Mouse (Mus musculus) E14TG2a.4 (cell line): ENCODE measurements at regions not wholly inside any gene's neighbourhood (a gene's known extent, or its start where the extent isn't known, plus 50 kb on each side); places are given as distances from the start of the nearest gene placed in this dataset.

Experiments used
- H3K27me3 ChIP-seq: 2 replicates; pipeline ENCODE4 v1.6.1; 2014; ENCODE audit warnings: low read length, control low read depth; ENCODE audit not compliant: insufficient read depth
- H3K36me3 ChIP-seq: 2 replicates; pipeline ENCODE4 v1.6.1; 2014; ENCODE audit warnings: low read length, control low read depth; ENCODE audit not compliant: insufficient read depth
- H3K4me1 ChIP-seq: replicated peaks from 2 replicates; pipeline ENCODE4 v1.6.1; 2014; ENCODE audit warnings: low read depth, low read length, control low read depth
- H3K4me3 ChIP-seq: replicated peaks from 2 replicates; pipeline ENCODE4 v1.5.1; 2014; ENCODE audit warnings: mild to moderate bottlenecking, low read length
- H3K9me3 ChIP-seq: 2 replicates; pipeline ENCODE4 v1.6.1; 2014; ENCODE audit warnings: low read length, control low read depth
- CTCF ChIP-seq: conservative IDR thresholded peaks from 2 replicates; pipeline ENCODE4 v1.5.1; 2014; ENCODE audit warnings: low read length
- NANOG ChIP-seq: IDR thresholded peaks from 2 replicates; pipeline ENCODE4 v1.6.1; 2014; ENCODE audit warnings: borderline replicate concordance, low read length, mixed read lengths
- POU5F1 ChIP-seq: IDR thresholded peaks from 2 replicates; pipeline ENCODE4 v1.6.1; 2014; ENCODE audit warnings: low read length, borderline replicate concordance

GRCm38 (mm10) chr4:12516497-12516896 is 344.7 kb upstream of the Fam92a start:
- no peaks in the 10 kb centered on the region for H3K27me3 ChIP-seq
- H3K36me3 ChIP-seq, result no peaks in the 10 kb centered on the region
- TF ChIP-seq NANOG, result no peak
- TF ChIP-seq POU5F1, result no peak
- TF ChIP-seq CTCF, result no peak
- no peaks in the 10 kb centered on the region for H3K4me1 ChIP-seq
- no peaks in the 10 kb centered on the region for H3K9me3 ChIP-seq
- H3K4me3 ChIP-seq, result no peak overlapping the region

DNA sequence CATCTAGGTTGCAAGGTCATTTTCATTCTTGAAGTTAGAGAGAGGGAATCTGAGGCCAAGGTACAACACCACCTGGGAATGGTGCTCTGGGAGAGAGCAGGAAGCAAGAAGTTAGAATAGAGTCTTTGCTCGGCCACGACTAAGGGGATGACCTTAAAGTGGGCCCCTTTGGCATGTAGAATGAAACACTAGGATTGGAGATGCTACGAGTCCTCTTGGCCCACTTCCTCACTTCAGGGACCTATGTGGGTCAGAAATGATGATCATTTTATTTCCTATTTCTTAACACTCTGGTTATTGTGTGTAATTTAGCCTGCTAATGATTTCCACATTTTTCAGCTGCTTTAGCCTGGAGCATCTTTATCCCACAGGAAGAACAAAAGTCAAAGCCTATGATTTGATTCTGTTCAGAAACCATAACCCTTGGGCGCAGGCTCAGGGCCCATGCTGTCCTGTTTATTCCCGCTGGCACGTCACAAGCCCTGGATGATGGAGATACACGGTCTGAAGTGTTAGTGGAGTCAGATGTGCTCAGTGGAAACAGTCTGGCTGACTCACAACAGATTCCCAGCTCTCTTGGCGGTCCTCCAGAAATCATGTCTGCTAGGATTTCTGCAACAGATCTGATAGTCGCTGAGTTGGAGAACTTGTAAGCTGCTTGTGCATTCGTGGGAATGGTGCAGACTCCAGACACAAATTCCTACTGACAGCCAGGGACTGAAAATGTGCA is 340.0 kb upstream of the Fam92a start:
- Histone ChIP-seq H3K36me3 (no peaks in the 10 kb centered on the region), H3K9me3 (no peaks in the 10 kb centered on the region), H3K4me3 (no peak overlapping the region; the same call in 1 of the 2 replicates), H3K27me3 (no peaks in the 10 kb centered on the region), H3K4me1 (no peaks in the 10 kb centered on the region)
- TF ChIP-seq NANOG (no peak), POU5F1 (no peak), CTCF (no peak)

GRCm38 (mm10) chr4:12506851-12507551 is 335.2 kb upstream of the Fam92a start:
- Histone ChIP-seq H3K27me3 (no peaks in the 10 kb centered on the region), H3K4me1 (no peaks in the 10 kb centered on the region), H3K36me3 (no peaks in the 10 kb centered on the region), H3K4me3 (no peak overlapping the region), H3K9me3 (no peaks in the 10 kb centered on the region)
- TF ChIP-seq NANOG (no peak), POU5F1 (no peak), CTCF (no peak)

DNA sequence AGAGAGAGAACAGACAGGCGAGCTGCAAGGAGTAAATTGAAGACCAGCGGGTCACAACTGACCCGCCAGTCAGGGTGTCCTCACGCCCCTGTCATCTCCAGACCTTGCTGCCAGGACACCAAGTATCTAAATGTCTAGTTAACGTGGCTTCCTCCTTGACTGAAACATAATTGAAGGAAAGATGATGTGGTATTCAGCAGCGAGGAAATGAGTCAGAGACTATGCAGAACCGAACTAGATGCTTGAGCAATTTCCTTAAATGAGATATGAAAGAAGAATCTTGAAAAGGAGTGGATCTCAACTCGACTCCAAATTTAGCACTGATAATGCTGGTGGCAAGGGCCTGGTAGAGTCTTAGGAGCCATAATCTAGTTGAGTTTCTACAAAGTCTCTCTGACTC is 329.3 kb upstream of the Fam92a start:
- no peaks in the 10 kb centered on the region for H3K9me3 ChIP-seq
- no peak overlapping the region for H3K4me3 ChIP-seq
- no peaks in the 10 kb centered on the region for H3K36me3 ChIP-seq
- H3K27me3 ChIP-seq, result no peaks in the 10 kb centered on the region; the same call in 1 of the 2 replicates
- TF ChIP-seq CTCF (no peak), NANOG (no peak), POU5F1 (no peak)
- H3K4me1 ChIP-seq, result no peaks in the 10 kb centered on the region

- Histone ChIP-seq H3K36me3 (no peaks in the 10 kb centered on the region), H3K27me3 (no peaks in the 10 kb centered on the region; the same call in 1 of the 2 replicates), H3K4me3 (no peak overlapping the region), H3K9me3 (no peaks in the 10 kb centered on the region), H3K4me1 (no peaks in the 10 kb centered on the region)
- TF ChIP-seq CTCF, result no peak
- TF ChIP-seq POU5F1, result no peak
- no peak for TF ChIP-seq NANOG
Observed at GRCm38 (mm10) chr4:12498426-12498825, 326.6 kb upstream of the Fam92a start.

- Histone ChIP-seq H3K4me1 (no peaks in the 10 kb centered on the region), H3K9me3 (no peaks in the 10 kb centered on the region), H3K36me3 (no peaks in the 10 kb centered on the region), H3K27me3 (no peaks in the 10 kb centered on the region), H3K4me3 (no peak overlapping the region)
- TF ChIP-seq NANOG (no peak), CTCF (no peak), POU5F1 (no peak)
Observed at GRCm38 (mm10) chr4:12492468-12492867, 320.7 kb upstream of the Fam92a start.

DNA sequence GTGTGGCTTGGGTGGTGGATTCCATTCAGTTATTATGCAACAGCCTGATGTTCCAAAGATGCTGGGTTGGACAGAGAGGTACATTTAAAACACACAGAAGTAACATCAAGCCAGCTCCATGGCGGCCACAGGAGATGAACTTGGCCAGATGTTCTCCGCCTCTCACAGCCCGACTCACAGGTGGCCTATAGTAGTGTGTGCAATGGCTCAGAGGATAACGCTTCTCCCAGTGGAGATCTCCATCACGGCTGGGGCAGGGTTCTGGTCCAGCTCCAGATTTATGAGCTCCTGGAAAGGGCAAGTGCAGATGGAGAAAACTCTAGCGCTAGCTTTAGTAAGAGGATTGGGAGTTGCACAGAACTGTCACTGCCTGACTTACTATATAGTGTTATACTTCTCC is 319.5 kb upstream of the Fam92a start:
- H3K4me1 ChIP-seq, result no peaks in the 10 kb centered on the region
- no peaks in the 10 kb centered on the region for H3K36me3 ChIP-seq
- no peak for TF ChIP-seq CTCF
- no peak for TF ChIP-seq NANOG
- no peak for TF ChIP-seq POU5F1
- H3K27me3 ChIP-seq, result no peaks in the 10 kb centered on the region
- H3K4me3 ChIP-seq, result no peak overlapping the region
- H3K9me3 ChIP-seq, result no peaks in the 10 kb centered on the region

- TF ChIP-seq NANOG (no peak), POU5F1 (no peak), CTCF (no peak)
- H3K9me3 ChIP-seq, result no peaks in the 10 kb centered on the region
- H3K36me3 ChIP-seq, result no peaks in the 10 kb centered on the region
- H3K4me1 ChIP-seq, result no peaks in the 10 kb centered on the region
- no peaks in the 10 kb centered on the region for H3K27me3 ChIP-seq
- no peak overlapping the region for H3K4me3 ChIP-seq
Observed at GRCm38 (mm10) chr4:12490066-12490465, 318.3 kb upstream of the Fam92a start.
